Mouse (Mus musculus): ENCODE results near the gene Hoxd8. TPM values are rescaled to one million over a fixed set of nuclear protein-coding genes. Genes with fewer than 3 reads are reported as not detected.

Gene Hoxd8
- polyA plus RNA-seq, 1 experiment from 2014 or later, result 0.29 TPM

GRCm38 (mm10) chr2:74676376-74677052 is 27.9 kb upstream of the Hoxd8 start:
- Histone ChIP-seq H3K9ac (no peak overlapping the region), H3K36me3 (ENCODE audit: insufficient read depth) (no peaks in the 10 kb centered on the region), H3K9me3 (ENCODE audit: low read depth, low read length) (no peaks in the 10 kb centered on the region), H3K4me3 (ENCODE audit: low read depth, low read length) (no peak overlapping the region), H3K4me1 (ENCODE audit: insufficient read depth) (no peaks in the 10 kb centered on the region), H3K27me3 (ENCODE audit: insufficient read depth, low read length) (peaks cover 100% of the 10 kb centered on the region), H3K27ac (ENCODE audit: low read depth) (no peak overlapping the region), H3K4me2 (no peak overlapping the region)
- WGBS, result 4% methylated on average over 9 of the region's 9 CpGs
- DNase-seq (no peak), ATAC-seq (ENCODE audit: insufficient read depth) (no peak)
- TF ChIP-seq CTCF (IDR thresholded peaks at IDR 0.05; ENCODE audit: low read depth), result no peak

- H3K4me3 ChIP-seq (ENCODE audit: low read depth, low read length), result no peak overlapping the region
- H3K27me3 ChIP-seq (ENCODE audit: insufficient read depth, low read length), result peaks cover 100% of the 10 kb centered on the region
- no peak overlapping the region for H3K9ac ChIP-seq
- DNase-seq (no peak), ATAC-seq (ENCODE audit: insufficient read depth) (no peak)
- H3K9me3 ChIP-seq (ENCODE audit: low read depth, low read length), result no peaks in the 10 kb centered on the region
- no peak overlapping the region for H3K27ac ChIP-seq (ENCODE audit: low read depth)
- 14% methylated on average over 2 of the region's 2 CpGs for WGBS
- TF ChIP-seq CTCF (IDR thresholded peaks at IDR 0.05; ENCODE audit: low read depth), result no peak
- no peaks in the 10 kb centered on the region for H3K36me3 ChIP-seq (ENCODE audit: insufficient read depth)
- no peaks in the 10 kb centered on the region for H3K4me1 ChIP-seq (ENCODE audit: insufficient read depth)
- no peak overlapping the region for H3K4me2 ChIP-seq
Measured at GRCm38 (mm10) chr2:74677106-74677505, 27.3 kb upstream of the Hoxd8 start.

GRCm38 (mm10) chr2:74678891-74679595 is 25.4 kb upstream of the Hoxd8 start, which contains the start of gene Hoxd11:
Hoxd11 (plus strand) TSS chr2:74679557.
- H3K4me3 ChIP-seq (ENCODE audit: low read depth, low read length), result no peak within 1 kb of the TSS; the same call in 1 of the 2 replicates
- H3K9ac ChIP-seq, result no peak within 1 kb of the TSS
- 2% methylated on average over 15 of the region's 15 CpGs for WGBS
- H3K4me2 ChIP-seq, result no peak within 1 kb of the TSS; the same call in 1 of the 2 replicates
- no peak for ATAC-seq (ENCODE audit: insufficient read depth)
- H3K27me3 ChIP-seq (ENCODE audit: insufficient read depth, low read length), result peaks cover 100% of the 10 kb centered on the region
- H3K9me3 ChIP-seq (ENCODE audit: low read depth, low read length), result no peaks in the 10 kb centered on the region
- H3K36me3 ChIP-seq (ENCODE audit: insufficient read depth), result no peaks in the 10 kb centered on the region
- H3K27ac ChIP-seq (ENCODE audit: low read depth), result no peak within 1 kb of the TSS
- H3K4me1 ChIP-seq (ENCODE audit: insufficient read depth), result no peaks in the 10 kb centered on the region
- DNase-seq, result no peak
- TF ChIP-seq CTCF (IDR thresholded peaks at IDR 0.05; ENCODE audit: low read depth), result no peak

GRCm38 (mm10) chr2:74679596-74679971 is 24.8 kb upstream of the Hoxd8 start:
- no peaks in the 10 kb centered on the region for H3K9me3 ChIP-seq (ENCODE audit: low read depth, low read length)
- H3K27me3 ChIP-seq (ENCODE audit: insufficient read depth, low read length), result peaks cover 100% of the 10 kb centered on the region
- DNase-seq (no peak), ATAC-seq (ENCODE audit: insufficient read depth) (no peak)
- TF ChIP-seq CTCF (IDR thresholded peaks at IDR 0.05; ENCODE audit: low read depth), result no peak
- no peaks in the 10 kb centered on the region for H3K36me3 ChIP-seq (ENCODE audit: insufficient read depth)
- no peak overlapping the region; the same call in 1 of the 2 replicates for H3K4me3 ChIP-seq (ENCODE audit: low read depth, low read length)
- no peaks in the 10 kb centered on the region for H3K4me1 ChIP-seq (ENCODE audit: insufficient read depth)
- H3K9ac ChIP-seq, result no peak overlapping the region
- no peak overlapping the region for H3K27ac ChIP-seq (ENCODE audit: low read depth)
- no peak overlapping the region; the same call in 1 of the 2 replicates for H3K4me2 ChIP-seq
- 1% methylated on average over 26 of the region's 26 CpGs for WGBS

- peaks cover 100% of the 10 kb centered on the region for H3K27me3 ChIP-seq (ENCODE audit: insufficient read depth, low read length)
- no peak overlapping the region for H3K27ac ChIP-seq (ENCODE audit: low read depth)
- H3K9me3 ChIP-seq (ENCODE audit: low read depth, low read length), result no peaks in the 10 kb centered on the region
- no peaks in the 10 kb centered on the region for H3K4me1 ChIP-seq (ENCODE audit: insufficient read depth)
- under 1% methylated on average over 23 of the region's 23 CpGs for WGBS
- DNase-seq (no peak), ATAC-seq (ENCODE audit: insufficient read depth) (no peak)
- no peak overlapping the region for H3K9ac ChIP-seq
- no peak overlapping the region; the same call in 1 of the 2 replicates for H3K4me2 ChIP-seq
- no peaks in the 10 kb centered on the region for H3K36me3 ChIP-seq (ENCODE audit: insufficient read depth)
- TF ChIP-seq CTCF (IDR thresholded peaks at IDR 0.05; ENCODE audit: low read depth), result no peak
- H3K4me3 ChIP-seq (ENCODE audit: low read depth, low read length), result no peak overlapping the region; the same call in 1 of the 2 replicates
Measured at GRCm38 (mm10) chr2:74679980-74680379, 24.4 kb upstream of the Hoxd8 start.

- H3K9me3 ChIP-seq (ENCODE audit: low read depth, low read length), result no peaks in the 10 kb centered on the region
- ATAC-seq (ENCODE audit: insufficient read depth) (no peak), DNase-seq (no peak)
- peaks cover 100% of the 10 kb centered on the region for H3K27me3 ChIP-seq (ENCODE audit: insufficient read depth, low read length)
- H3K36me3 ChIP-seq (ENCODE audit: insufficient read depth), result no peaks in the 10 kb centered on the region
- no peak overlapping the region for H3K9ac ChIP-seq
- no peak overlapping the region for H3K27ac ChIP-seq (ENCODE audit: low read depth)
- no peak overlapping the region for H3K4me3 ChIP-seq (ENCODE audit: low read depth, low read length)
- TF ChIP-seq CTCF (IDR thresholded peaks at IDR 0.05; ENCODE audit: low read depth), result no peak
- no peaks in the 10 kb centered on the region for H3K4me1 ChIP-seq (ENCODE audit: insufficient read depth)
- 5% methylated on average over 21 of the region's 21 CpGs for WGBS
- H3K4me2 ChIP-seq, result no peak overlapping the region
Measured at GRCm38 (mm10) chr2:74680561-74681398, 23.6 kb upstream of the Hoxd8 start.

All from lung, embryonic 14.5 days (tissue).